Mouse (Mus musculus): Measurements from ENCODE around the gene Med29.

Gene Med29

DNA sequence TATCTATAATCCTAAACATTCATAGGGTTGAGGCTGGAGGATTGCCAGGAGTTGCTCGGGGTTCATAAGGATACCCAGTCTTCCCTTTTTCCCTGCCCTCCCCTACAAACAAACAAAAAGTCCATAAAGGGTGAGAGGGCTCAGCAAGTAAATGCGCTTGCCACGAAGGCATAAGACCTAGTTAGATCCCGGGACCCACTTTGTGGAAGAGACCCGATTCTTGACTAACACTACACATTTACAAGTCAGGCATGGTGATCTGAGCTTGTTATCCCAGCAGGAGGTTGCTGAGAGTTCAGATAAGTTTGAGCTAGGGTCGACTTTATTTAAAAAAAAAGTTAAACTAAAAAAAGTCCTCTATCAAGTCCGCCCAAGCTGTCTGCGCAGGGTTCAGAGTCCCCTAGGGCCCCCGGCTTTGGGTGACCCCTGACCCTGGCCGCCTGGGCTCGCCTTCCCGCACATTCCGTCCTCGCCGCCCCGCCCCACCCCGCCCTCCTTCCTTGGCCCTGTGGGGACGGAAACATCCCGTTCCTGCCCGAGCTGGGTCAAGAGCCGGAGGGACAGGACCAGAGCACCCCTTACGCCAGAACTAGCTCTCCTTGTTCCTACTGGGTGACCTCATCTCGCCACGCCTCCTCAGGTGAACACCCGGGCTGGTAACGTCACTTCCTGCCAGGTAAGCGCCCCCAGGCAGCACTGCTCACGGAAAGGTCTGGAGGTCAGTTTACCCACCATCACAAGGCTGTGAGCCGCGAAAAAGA is 16.3 kb downstream of the Med29 start:
- in situ Hi-C loops (cut with MboI; ENCODE audit: low sequenced_read_pairs): no loop called here

DNA sequence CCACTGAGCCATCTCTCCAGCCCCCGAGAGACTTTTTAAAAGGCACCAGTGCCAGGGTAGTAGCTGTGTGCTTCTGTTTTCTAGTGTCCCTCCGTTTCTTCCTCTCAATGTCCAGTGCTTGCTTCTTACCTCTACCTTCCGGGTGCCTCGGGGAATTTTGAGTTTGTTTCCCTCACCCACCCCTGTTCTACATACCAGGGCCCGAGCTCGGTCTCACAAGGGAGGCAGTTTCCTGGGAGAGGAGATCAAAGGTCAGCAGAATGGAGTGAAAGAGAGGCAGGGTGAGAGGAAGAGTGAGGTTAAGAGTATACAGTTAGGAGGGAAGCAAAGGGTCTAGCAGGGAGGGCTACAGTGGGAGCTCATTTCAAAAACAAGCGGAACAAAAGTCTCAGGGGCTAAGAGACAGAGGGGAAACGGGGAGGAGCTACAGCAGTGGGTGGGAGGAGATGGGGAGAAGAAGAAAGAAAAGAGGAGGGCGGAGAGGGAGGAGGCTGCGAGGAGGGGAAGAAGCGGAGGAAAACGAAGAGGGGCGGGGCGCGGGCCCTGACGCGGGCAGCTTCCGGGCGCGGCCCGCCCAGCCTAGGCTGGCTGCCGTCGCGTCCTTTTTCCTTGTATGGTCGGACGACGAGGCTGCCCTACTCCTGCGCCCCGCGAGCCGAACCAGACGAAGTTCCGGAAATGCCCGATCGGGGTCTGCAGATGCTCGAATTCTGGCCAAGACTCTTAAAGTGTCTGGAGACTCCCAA is 17.2 kb downstream of the Med29 start:
- in situ Hi-C loops (cut with MboI; ENCODE audit: low sequenced_read_pairs): no loop called here

DNA sequence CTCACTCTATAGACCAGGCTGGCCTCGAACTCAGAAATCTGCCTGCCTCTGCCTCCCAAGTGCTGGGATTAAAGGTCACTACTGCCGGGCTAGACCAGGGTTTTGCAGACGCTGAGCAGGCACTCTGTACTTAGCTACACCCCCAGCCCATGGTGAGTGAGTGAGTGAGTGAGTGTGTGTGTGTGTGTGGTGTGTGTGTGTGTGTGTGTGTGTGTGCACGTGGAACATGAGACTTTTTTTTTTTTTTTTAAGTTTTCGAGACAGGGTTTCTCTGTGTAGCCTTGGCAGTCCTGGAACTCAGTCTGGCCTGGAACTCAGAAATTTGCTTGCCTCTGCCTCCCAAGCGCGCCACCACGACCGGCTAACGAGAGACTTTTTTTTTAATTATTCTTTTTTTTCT is 17.9 kb downstream of the Med29 start:
- in situ Hi-C loops (cut with MboI; ENCODE audit: low sequenced_read_pairs): no loop called here

DNA sequence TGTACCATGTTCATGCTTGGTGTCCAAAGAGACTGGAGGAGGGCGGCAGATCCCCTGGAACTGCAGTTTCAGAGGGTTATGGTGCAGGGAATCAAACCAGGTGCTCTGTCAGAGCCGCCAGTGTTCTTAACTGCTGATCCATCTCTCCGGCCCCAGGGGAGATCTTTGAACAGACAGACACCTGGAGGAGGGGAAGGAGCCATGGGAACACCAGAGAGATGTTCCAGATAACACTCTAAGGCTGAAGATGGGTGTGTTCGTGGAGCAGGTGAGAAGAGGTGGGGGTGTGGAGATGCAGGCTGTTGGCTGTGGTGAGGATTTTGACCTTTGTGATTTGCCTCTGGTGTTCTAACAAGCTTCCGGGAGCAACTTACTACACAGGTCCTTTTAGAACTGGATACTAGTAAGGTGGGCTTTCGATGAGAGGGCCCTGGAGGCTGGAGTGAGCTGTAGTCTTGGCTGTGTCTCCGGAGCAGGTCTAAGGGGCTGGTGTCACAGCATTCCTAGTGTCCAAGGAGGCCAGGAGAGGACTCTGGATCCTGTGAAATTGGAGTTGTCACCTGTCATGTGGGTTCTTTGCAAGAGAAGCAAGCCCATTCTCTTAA is 18.5 kb downstream of the Med29 start:
- in situ Hi-C loops (cut with MboI; ENCODE audit: low sequenced_read_pairs): no loop called here

- in situ Hi-C loops (cut with MboI; ENCODE audit: low sequenced_read_pairs): no loop called here
Observed at GRCm38 (mm10) chr7:28373131-28373581, 19.4 kb downstream of the Med29 start.

- in situ Hi-C loops (cut with MboI; ENCODE audit: low sequenced_read_pairs): no loop called here
Observed at GRCm38 (mm10) chr7:28372251-28373108, 20.0 kb downstream of the Med29 start, which contains the start of gene Plekhg2. Gene Plekhg2 (minus strand): TSS chr7:28372599.

DNA sequence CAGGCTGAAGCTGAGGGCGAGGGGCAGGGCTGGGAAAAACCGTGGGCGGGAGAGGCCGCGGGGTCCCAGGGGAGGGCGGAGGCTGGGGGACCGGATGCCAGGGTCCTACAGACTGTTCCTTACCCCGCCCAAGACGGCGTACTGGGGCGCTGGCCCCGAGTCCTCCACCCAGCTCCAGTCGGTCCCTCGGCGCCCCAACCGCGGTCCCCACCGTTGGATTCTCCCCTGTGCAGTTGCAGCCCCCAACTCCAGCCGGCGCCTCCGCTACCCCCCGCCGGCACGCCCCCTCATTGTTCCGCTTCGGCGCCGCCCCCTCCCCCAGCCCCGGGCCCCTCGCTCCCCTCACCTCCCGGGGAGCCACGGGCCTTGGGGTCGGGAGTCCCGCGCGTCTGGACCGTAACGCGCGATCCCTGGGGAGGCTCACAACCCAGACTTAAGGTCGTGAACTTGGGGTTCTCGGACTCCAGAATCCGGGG is 21.0 kb downstream of the Med29 start:
- in situ Hi-C loops (cut with MboI; ENCODE audit: low sequenced_read_pairs): no loop called here

GRCm38 (mm10) chr7:28370977-28371513 is 21.5 kb downstream of the Med29 start:
- in situ Hi-C loops (cut with MboI; ENCODE audit: low sequenced_read_pairs): no loop called here

DNA sequence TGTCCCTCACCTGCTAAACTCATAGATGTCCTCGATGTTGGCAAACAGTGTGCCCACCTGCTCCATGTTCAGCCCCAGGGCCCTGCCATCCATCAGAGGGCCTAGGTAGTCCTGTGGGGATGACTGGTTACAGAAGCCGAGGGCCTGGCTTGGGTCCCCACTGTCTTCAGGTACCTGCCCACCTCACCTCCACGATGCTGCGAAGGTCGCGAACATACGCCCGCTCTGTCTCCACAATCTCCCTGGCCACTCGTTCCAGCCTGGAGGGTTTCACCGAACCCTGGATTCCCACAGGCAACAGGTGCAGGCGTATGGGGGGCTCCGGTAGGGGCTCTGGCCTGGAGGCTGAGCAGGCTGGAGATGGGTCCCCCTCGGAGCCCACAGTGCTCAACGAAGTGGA is 22.5 kb downstream of the Med29 start:
- in situ Hi-C loops (cut with MboI; ENCODE audit: low sequenced_read_pairs): no loop called here

DNA sequence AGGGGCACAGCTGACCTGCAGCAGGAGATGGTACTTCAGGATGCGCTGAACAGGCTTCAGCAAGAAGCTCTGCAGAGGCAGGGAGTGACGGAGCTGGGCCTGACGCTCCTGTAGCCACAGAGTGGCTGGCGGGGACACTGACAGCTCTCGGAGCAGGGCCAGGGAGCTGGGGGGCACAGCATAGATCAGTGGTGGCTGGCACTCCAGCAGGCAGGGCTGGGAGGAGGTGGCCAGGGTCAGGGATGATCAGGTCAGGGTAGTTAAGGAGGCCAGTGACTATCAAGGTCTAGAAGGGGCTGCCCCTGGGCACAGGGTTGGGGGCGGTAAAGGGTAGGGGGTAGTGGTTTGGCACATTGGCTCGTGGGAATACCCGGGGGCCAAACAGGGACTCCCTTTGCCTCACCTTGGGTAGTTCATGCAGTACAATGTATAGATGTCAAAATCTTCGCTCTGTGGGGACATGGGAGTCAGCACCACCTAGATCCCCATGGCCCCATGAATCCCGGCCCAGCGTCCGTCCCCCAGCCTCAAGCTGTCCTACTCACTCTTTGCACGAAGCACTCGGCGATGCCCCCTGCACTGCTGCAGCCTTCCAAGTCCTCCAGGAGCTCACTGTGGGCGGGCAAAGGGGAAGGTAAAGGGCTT is 24.1 kb downstream of the Med29 start:
- in situ Hi-C loops (cut with MboI; ENCODE audit: low sequenced_read_pairs): no loop called here

- in situ Hi-C loops (cut with MboI; ENCODE audit: low sequenced_read_pairs): no loop called here
Observed at GRCm38 (mm10) chr7:28367663-28368275, 24.7 kb downstream of the Med29 start.

- in situ Hi-C loops (cut with MboI; ENCODE audit: low sequenced_read_pairs): no loop called here
Observed at GRCm38 (mm10) chr7:28362441-28363060, 30.0 kb downstream of the Med29 start.

DNA sequence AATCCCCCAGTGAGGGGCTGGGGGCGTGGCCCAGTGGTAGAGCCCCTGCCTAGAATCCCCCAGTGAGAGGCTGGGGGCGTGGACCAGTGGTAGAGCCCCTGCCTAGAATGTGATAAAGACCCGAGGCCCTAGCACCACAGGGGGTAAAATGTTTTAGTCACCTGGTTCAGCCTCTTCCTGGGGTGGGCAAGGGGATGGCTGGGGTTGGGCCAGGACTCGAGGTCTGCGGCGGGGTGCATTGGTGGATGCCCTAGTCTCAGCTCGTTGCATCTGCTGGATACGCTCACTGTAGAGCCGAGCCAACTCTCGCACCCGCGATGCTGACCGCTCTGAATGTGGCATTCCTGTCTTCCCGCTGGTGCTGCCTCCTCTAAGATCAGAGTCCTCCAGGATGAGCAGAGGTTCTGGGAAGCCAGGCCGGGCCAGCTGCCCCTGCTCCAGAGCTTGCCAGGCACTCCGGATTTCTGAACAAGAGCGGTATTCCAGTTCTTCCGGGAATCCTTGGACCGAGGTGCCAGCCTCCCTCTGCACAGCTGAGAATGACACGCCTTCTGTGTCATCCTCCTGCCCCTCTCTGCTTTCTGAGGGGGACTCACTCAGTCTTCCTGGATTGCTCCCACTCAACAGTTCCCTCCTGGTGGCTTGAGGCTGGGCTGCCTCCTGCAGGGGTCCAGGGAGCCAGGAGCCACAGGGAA is 30.7 kb downstream of the Med29 start:
- in situ Hi-C loops (cut with MboI; ENCODE audit: low sequenced_read_pairs): no loop called here

- in situ Hi-C loops (cut with MboI; ENCODE audit: low sequenced_read_pairs): no loop called here
Observed at GRCm38 (mm10) chr7:28360291-28360690, 32.2 kb downstream of the Med29 start.

- in situ Hi-C loops (cut with MboI; ENCODE audit: low sequenced_read_pairs): no loop called here
Observed at GRCm38 (mm10) chr7:28359854-28360253, 32.7 kb downstream of the Med29 start.

DNA sequence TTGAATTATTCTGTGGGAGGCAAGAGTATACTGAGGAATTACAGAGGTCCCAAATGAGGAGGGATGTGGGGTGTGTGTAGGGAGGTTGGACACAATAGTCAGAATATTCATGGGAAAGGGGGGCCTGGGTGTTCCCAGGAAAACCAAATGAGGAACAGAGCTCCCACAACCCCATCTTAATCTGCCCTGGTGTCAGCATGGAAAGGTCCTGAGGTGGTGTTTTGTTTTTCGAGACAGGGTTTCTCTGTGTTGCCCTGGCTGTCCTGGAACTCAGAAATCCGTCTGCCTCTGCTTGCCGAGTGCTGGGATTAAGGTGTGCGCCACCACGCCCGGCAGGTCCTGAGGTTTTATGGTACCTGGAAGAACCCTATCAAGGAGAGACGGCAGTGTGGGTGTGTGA is 34.1 kb downstream of the Med29 start:
- in situ Hi-C loops (cut with MboI; ENCODE audit: low sequenced_read_pairs): no loop called here

GRCm38 (mm10) chr7:28357984-28358383 is 34.5 kb downstream of the Med29 start:
- in situ Hi-C loops (cut with MboI; ENCODE audit: low sequenced_read_pairs): no loop called here

DNA sequence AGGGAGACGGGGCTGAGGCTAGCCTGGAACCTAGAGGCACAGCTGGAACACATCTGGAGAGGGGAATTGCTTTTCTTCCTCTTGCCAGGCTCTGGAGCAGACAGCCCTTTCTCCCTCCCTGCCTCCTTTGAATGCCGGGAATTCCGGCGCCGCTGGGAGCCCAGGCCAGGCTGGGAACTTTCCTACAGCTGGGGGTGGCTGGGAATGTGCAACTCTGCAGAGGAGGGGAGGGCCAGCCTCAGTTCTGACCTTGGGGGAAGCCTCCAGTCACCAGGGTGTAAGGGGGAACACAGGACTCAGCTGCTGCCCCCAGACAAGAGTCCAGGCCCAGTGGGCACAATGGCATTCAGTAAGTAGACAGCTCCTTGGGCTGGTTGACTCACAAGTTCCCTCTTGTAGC is 35.5 kb downstream of the Med29 start:
- in situ Hi-C loops (cut with MboI; ENCODE audit: low sequenced_read_pairs): no loop called here

DNA sequence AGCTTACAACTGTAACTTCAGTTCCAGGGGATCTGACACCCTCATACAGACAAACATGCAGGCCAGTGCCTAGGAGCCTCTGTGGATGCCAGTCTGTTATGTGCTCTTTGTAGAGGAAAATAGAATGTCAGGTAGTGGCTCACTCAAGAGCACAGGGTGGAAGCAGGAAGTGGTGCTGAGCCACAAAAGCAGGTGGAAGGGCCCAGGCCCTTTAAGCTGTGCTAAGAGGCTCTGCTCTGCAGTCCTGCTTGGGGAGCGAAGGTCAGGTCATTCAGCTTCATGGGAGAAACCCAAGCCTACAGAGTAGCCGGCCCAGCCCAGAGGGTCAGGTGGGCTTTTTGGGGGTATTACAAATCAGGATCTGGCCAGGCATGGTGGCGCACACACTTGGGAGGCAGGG is 37.3 kb downstream of the Med29 start:
- in situ Hi-C loops (cut with MboI; ENCODE audit: low sequenced_read_pairs): no loop called here
